Mouse (Mus musculus): ENCODE data around the gene Adal. TPM values are rescaled to one million over a fixed set of nuclear protein-coding genes. Genes with fewer than 3 reads are reported as not detected.

Adal gene
- total and polyA plus RNA-seq, 2 experiments from 2014 or later: 17.6 to 18.4 TPM

GRCm38 (mm10) chr2:121142415-121142814 lies 2.2 kb downstream of the Adal start:
- Histone ChIP-seq H3K4me1 (ENCODE audit: insufficient read depth, low read length) (peaks cover 16% of the 10 kb centered on the region), H3K36me3 (ENCODE audit: insufficient read depth, low read length) (peaks cover 7% of the 10 kb centered on the region; the same call in 1 of the 2 replicates), H3K4me2 (ENCODE audit: low read depth, low read length) (no peak overlapping the region), H3K9ac (replicated peaks; ENCODE audit: low read length) (no peak overlapping the region), H3K27ac (no peak overlapping the region), H3K27me3 (ENCODE audit: insufficient read depth, low read length) (no peaks in the 10 kb centered on the region), H3K9me3 (ENCODE audit: low read length) (no peaks in the 10 kb centered on the region), H3K4me3 (ENCODE audit: low read length) (no peak overlapping the region)
- 23% methylated on average over 2 of the region's 2 CpGs for WGBS
- TF ChIP-seq CTCF (IDR thresholded peaks at IDR 0.05; ENCODE audit: low read depth): no peak
- DNase-seq (ENCODE audit: low spot score) (no peak), ATAC-seq (no peak)

- no peak overlapping the region for H3K27ac ChIP-seq
- no peak overlapping the region for H3K9ac ChIP-seq (replicated peaks; ENCODE audit: low read length)
- H3K4me1 ChIP-seq (ENCODE audit: insufficient read depth, low read length): no peaks in the 10 kb centered on the region
- WGBS: 90% methylated on average over 5 of the region's 5 CpGs
- H3K36me3 ChIP-seq (ENCODE audit: insufficient read depth, low read length): peaks cover 35% of the 10 kb centered on the region
- no peak for TF ChIP-seq CTCF (IDR thresholded peaks at IDR 0.05; ENCODE audit: low read depth)
- no peaks in the 10 kb centered on the region for H3K9me3 ChIP-seq (ENCODE audit: low read length)
- no peak overlapping the region for H3K4me2 ChIP-seq (ENCODE audit: low read depth, low read length)
- no peak overlapping the region for H3K4me3 ChIP-seq (ENCODE audit: low read length)
- no peaks in the 10 kb centered on the region for H3K27me3 ChIP-seq (ENCODE audit: insufficient read depth, low read length)
- DNase-seq (ENCODE audit: low spot score) (no peak), ATAC-seq (no peak)
Observed at GRCm38 (mm10) chr2:121149679-121150078, 9.5 kb downstream of the Adal start.

- Histone ChIP-seq H3K4me1 (ENCODE audit: insufficient read depth, low read length) (no peaks in the 10 kb centered on the region), H3K9me3 (ENCODE audit: low read length) (no peaks in the 10 kb centered on the region), H3K4me2 (ENCODE audit: low read depth, low read length) (no peak overlapping the region), H3K4me3 (ENCODE audit: low read length) (no peak overlapping the region), H3K9ac (replicated peaks; ENCODE audit: low read length) (no peak overlapping the region), H3K36me3 (ENCODE audit: insufficient read depth, low read length) (peaks cover 34% of the 10 kb centered on the region), H3K27me3 (ENCODE audit: insufficient read depth, low read length) (no peaks in the 10 kb centered on the region), H3K27ac (no peak overlapping the region)
- 0 out of 2 replicates have a peak, but pooled peaks have one; percentile 6 for TF ChIP-seq CTCF (IDR thresholded peaks at IDR 0.05; ENCODE audit: low read depth)
- no peak for DNase-seq (ENCODE audit: low spot score)
- WGBS: 91% methylated on average over 3 of the region's 3 CpGs
- ATAC-seq: no peak
Observed at GRCm38 (mm10) chr2:121153100-121153499, 12.9 kb downstream of the Adal start.

- H3K36me3 ChIP-seq (ENCODE audit: insufficient read depth, low read length): peaks cover 13% of the 10 kb centered on the region
- peak overlapping the region; percentile 33 for H3K9ac ChIP-seq (replicated peaks; ENCODE audit: low read length)
- WGBS: 46% methylated on average over 4 of the region's 4 CpGs
- peaks cover 13% of the 10 kb centered on the region for H3K4me1 ChIP-seq (ENCODE audit: insufficient read depth, low read length)
- H3K27me3 ChIP-seq (ENCODE audit: insufficient read depth, low read length): no peaks in the 10 kb centered on the region
- TF ChIP-seq CTCF (IDR thresholded peaks at IDR 0.05; ENCODE audit: low read depth): no peak
- H3K4me3 ChIP-seq (ENCODE audit: low read length): peak overlapping the region; percentile 17; the same call in 1 of the 2 replicates
- H3K9me3 ChIP-seq (ENCODE audit: low read length): no peaks in the 10 kb centered on the region
- no peak for DNase-seq (ENCODE audit: low spot score)
- peak overlapping the region; percentile 89 for H3K4me2 ChIP-seq (ENCODE audit: low read depth, low read length)
- no peak overlapping the region for H3K27ac ChIP-seq
- ATAC-seq: no peak
Observed at GRCm38 (mm10) chr2:121169173-121169572, 28.9 kb downstream of the Adal start.

- Histone ChIP-seq H3K4me3 (ENCODE audit: low read length) (peak overlapping the region; percentile 75), H3K27me3 (ENCODE audit: insufficient read depth, low read length) (no peaks in the 10 kb centered on the region), H3K36me3 (ENCODE audit: insufficient read depth, low read length) (peaks cover 8% of the 10 kb centered on the region), H3K4me2 (ENCODE audit: low read depth, low read length) (peak overlapping the region; percentile 89), H3K9me3 (ENCODE audit: low read length) (no peaks in the 10 kb centered on the region), H3K4me1 (ENCODE audit: insufficient read depth, low read length) (peaks cover 13% of the 10 kb centered on the region), H3K27ac (peak overlapping the region; percentile 73; the same call in 1 of the 2 replicates), H3K9ac (replicated peaks; ENCODE audit: low read length) (peak overlapping the region; percentile 83)
- DNase-seq (ENCODE audit: low spot score): peak; percentile 18
- ATAC-seq: no peak
- no peak for TF ChIP-seq CTCF (IDR thresholded peaks at IDR 0.05; ENCODE audit: low read depth)
- WGBS: 5% methylated on average over 9 of the region's 9 CpGs
Observed at GRCm38 (mm10) chr2:121169902-121170301, 29.7 kb downstream of the Adal start.

- Histone ChIP-seq H3K9me3 (ENCODE audit: low read length) (no peaks in the 10 kb centered on the region), H3K9ac (replicated peaks; ENCODE audit: low read length) (peak within 1 kb of the TSS; percentile 83), H3K4me3 (ENCODE audit: low read length) (peak within 1 kb of the TSS; percentile 75), H3K4me1 (ENCODE audit: insufficient read depth, low read length) (peaks cover 13% of the 10 kb centered on the region), H3K27me3 (ENCODE audit: insufficient read depth, low read length) (no peaks in the 10 kb centered on the region), H3K36me3 (ENCODE audit: insufficient read depth, low read length) (peaks cover 14% of the 10 kb centered on the region), H3K27ac (peak within 1 kb of the TSS; percentile 73), H3K4me2 (ENCODE audit: low read depth, low read length) (peak within 1 kb of the TSS; percentile 89)
- WGBS: under 1% methylated on average over 38 of the region's 38 CpGs
- DNase-seq (ENCODE audit: low spot score): peak; percentile 45
- ATAC-seq: peak; percentile 79; the same call in 1 of the 2 replicates
- no peak for TF ChIP-seq CTCF (IDR thresholded peaks at IDR 0.05; ENCODE audit: low read depth)
Observed at GRCm38 (mm10) chr2:121170481-121170971, 30.3 kb downstream of the Adal start, which contains the start of gene Tubgcp4. Gene Tubgcp4 (plus strand): TSS chr2:121170654.
